Mouse (Mus musculus) brain, embryonic 14.5 days (tissue): ENCODE measurements around the gene Hsd17b13.

ENCODE experiments used
- CTCF ChIP-seq: fragments of 200-500 bp; IDR thresholded peaks from 2 replicates; pipeline ENCODE4 v1.5.1; 2012; ENCODE audit warnings: inconsistent platforms, mild to moderate bottlenecking, moderate library complexity, borderline replicate concordance; ENCODE audit not compliant: insufficient read depth, insufficient read length; ENCODE audit errors: extremely low read depth
- POLR2A ChIP-seq: fragments of 200-500 bp; IDR thresholded peaks from 2 replicates; pipeline ENCODE4 v1.6.1; 2012; ENCODE audit warnings: mild to moderate bottlenecking, inconsistent platforms, borderline replicate concordance; ENCODE audit not compliant: poor library complexity, insufficient read depth, insufficient read length, severe bottlenecking; ENCODE audit errors: extremely low read depth

- no peak for TF ChIP-seq CTCF
- no peak for TF ChIP-seq POLR2A
Observed at GRCm38 (mm10) chr5:103907844-103908243, 69.4 kb downstream of the Hsd17b13 start.
